Mouse (Mus musculus): Measurements from ENCODE around the gene Myrip. TPM values are rescaled to one million over a fixed set of nuclear protein-coding genes. Genes with fewer than 3 reads are reported as not detected.

Gene Myrip
- polyA plus RNA-seq, 1 experiment from 2014 or later, result 2.3 TPM

DNA sequence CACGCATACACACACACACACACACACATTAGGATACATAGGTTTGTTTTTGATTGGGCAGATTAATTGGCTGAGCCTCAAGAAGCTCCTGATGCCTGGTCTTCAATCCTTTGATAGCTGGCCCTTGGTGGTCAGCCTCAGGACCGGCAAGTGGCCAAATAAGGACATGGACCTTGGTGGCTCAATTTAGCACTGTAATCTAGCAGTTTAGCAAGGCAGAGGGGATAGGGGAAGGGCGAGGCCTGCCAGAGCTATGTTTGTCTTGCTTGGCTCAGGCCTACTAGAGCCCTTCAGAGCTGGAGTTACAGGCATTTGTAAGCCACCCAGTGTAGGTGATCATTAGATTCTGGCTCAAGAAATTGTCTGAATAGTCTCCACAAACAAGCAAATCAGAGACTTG, 101.1 kb downstream of the Myrip start:
- Histone ChIP-seq H3K4me1 (no peaks in the 10 kb centered on the region), H3K36me3 (no peaks in the 10 kb centered on the region), H3K9me3 (no peaks in the 10 kb centered on the region), H3K4me2 (replicated peaks) (no peak overlapping the region), H3K9ac (replicated peaks) (no peak overlapping the region), H3K27me3 (no peaks in the 10 kb centered on the region), H3K27ac (replicated peaks) (no peak overlapping the region), H3K4me3 (no peak overlapping the region)
- 84% methylated on average over 3 of the region's 3 CpGs for WGBS
- no peak for ATAC-seq (ENCODE audit: low FRiP score, low read depth)

DNA sequence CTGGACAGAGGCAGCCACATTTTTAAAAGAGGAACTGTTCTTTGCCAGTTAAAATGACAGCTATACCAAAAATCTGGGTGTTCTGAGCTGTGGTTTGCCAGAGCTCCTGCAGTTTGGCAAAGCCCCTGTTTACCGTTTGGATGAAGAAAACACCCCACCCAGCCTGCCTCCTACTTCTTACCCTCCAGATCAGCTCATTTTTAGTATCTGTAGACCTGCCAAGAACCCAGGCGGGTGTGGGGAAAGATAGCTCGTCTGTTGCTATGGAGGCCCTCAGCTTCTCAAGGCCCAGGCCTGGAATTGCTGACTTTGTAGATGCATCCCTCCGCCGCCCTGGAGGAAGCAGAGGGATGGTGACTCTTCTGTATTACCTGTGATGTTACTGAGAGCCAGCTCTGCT, 102.3 kb downstream of the Myrip start:
- 78% methylated on average over 5 of the region's 5 CpGs for WGBS
- Histone ChIP-seq H3K4me3 (no peak overlapping the region), H3K4me1 (no peaks in the 10 kb centered on the region), H3K9ac (replicated peaks) (no peak overlapping the region), H3K36me3 (no peaks in the 10 kb centered on the region), H3K4me2 (replicated peaks) (no peak overlapping the region), H3K27ac (replicated peaks) (no peak overlapping the region), H3K27me3 (no peaks in the 10 kb centered on the region), H3K9me3 (no peaks in the 10 kb centered on the region)
- ATAC-seq (ENCODE audit: low FRiP score, low read depth), result no peak

DNA sequence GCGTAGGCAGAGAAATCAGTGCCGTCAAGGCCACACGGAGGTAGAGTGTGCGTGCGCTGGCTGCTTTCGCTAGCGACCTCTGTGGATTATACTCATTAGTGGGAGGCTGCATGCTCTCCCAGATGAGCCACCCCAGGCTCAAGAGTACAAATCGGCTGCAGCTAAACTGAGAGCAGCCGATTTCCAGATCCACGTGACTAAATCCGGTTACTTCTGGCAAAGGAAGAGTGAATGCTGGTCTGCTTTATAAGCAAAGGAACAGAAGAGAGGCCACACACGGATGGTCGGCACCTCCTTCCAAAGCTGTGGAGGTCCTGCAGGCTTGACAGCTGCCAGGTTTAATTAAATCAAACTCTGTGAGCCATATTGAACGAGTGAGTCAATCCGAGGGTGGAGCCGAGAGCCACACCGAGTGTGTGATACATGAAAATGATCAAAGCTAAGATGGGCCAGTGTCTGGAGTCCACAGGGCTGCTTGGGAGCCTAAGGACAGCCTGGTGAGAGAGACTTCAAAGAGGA, 108.4 kb downstream of the Myrip start:
- H3K27ac ChIP-seq (replicated peaks), result peak overlapping the region; percentile 54
- no peaks in the 10 kb centered on the region for H3K9me3 ChIP-seq
- H3K27me3 ChIP-seq, result no peaks in the 10 kb centered on the region
- H3K4me3 ChIP-seq, result no peak overlapping the region
- peaks cover 5% of the 10 kb centered on the region; the same call in 1 of the 2 replicates for H3K4me1 ChIP-seq
- peak overlapping the region; percentile 19 for H3K4me2 ChIP-seq (replicated peaks)
- WGBS, result 59% methylated on average over 17 of the region's 17 CpGs
- H3K36me3 ChIP-seq, result no peaks in the 10 kb centered on the region
- ATAC-seq (ENCODE audit: low FRiP score, low read depth), result peak; percentile 38; the same call in 1 of the 2 replicates
- no peak overlapping the region for H3K9ac ChIP-seq (replicated peaks)

DNA sequence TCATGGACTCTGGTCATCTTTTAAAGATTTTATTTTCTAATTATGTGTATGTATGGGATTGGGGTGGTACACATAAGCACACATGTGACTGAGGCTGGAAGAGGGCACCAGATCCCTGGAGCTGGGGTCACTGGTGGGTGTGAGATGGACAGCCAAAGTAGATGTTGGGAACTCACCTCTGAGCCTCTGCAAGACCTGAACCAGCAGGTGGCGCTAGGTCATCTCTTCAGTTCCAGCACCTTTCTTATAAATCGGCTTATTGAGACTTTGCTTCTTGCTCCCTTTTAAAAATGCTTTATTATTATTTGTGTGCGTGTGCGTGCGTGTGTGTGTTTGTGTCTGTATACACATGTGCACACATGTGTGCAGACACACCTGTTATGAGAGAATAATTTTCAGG, 109.1 kb downstream of the Myrip start:
- H3K9me3 ChIP-seq, result no peaks in the 10 kb centered on the region
- peaks cover 5% of the 10 kb centered on the region; the same call in 1 of the 2 replicates for H3K4me1 ChIP-seq
- H3K27ac ChIP-seq (replicated peaks), result no peak overlapping the region
- no peak for ATAC-seq (ENCODE audit: low FRiP score, low read depth)
- peak overlapping the region; percentile 19; the same call in 1 of the 2 replicates for H3K4me2 ChIP-seq (replicated peaks)
- H3K9ac ChIP-seq (replicated peaks), result no peak overlapping the region
- H3K4me3 ChIP-seq, result no peak overlapping the region
- H3K36me3 ChIP-seq, result no peaks in the 10 kb centered on the region
- no peaks in the 10 kb centered on the region for H3K27me3 ChIP-seq
- 32% methylated on average over 5 of the region's 5 CpGs for WGBS

- H3K9ac ChIP-seq (replicated peaks), result no peak overlapping the region
- 0% methylated on average over 5 of the region's 7 CpGs for WGBS
- H3K27me3 ChIP-seq, result no peaks in the 10 kb centered on the region
- no peaks in the 10 kb centered on the region for H3K4me1 ChIP-seq
- no peaks in the 10 kb centered on the region for H3K36me3 ChIP-seq
- H3K9me3 ChIP-seq, result no peaks in the 10 kb centered on the region
- no peak overlapping the region for H3K27ac ChIP-seq (replicated peaks)
- no peak for ATAC-seq (ENCODE audit: low FRiP score, low read depth)
- no peak overlapping the region for H3K4me3 ChIP-seq
- H3K4me2 ChIP-seq (replicated peaks), result no peak overlapping the region
These were observed 114.2 kb downstream of the Myrip start for GRCm38 (mm10) chr9:120415504-120415903.

- Histone ChIP-seq H3K4me2 (replicated peaks) (no peak overlapping the region), H3K27ac (replicated peaks) (0 out of 2 replicates have a peak overlapping the region, but pooled peaks have one; percentile 3), H3K4me3 (no peak overlapping the region), H3K9me3 (no peaks in the 10 kb centered on the region), H3K27me3 (no peaks in the 10 kb centered on the region), H3K4me1 (0 out of 2 replicates have a peak, but pooled peaks cover 5% of the 10 kb centered on the region), H3K9ac (replicated peaks) (no peak overlapping the region), H3K36me3 (no peaks in the 10 kb centered on the region)
- no peak for ATAC-seq (ENCODE audit: low FRiP score, low read depth)
- 87% methylated on average over 5 of the region's 5 CpGs for WGBS
These were observed 114.8 kb downstream of the Myrip start for GRCm38 (mm10) chr9:120416151-120416550.

DNA sequence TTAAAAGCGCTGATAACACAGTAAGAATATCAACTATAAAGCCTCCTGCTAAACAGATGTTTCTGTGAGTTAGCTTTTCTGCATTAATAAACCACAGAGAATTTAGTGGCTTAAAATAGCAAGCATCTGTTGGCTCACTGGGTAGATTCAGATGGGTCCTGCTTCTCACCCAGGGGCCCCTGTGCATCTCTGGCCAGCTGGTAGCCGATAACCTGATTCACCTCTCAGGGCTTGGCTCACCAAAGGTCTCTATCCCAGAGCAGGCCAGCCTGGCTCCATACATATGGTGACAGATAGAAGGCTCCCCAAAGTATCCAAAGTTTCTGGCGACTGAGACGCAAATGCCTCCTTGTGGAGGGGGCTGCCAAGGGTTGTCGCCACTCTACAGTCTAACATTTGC, 115.4 kb downstream of the Myrip start:
- 0 out of 2 replicates have a peak, but pooled peaks cover 5% of the 10 kb centered on the region for H3K4me1 ChIP-seq

DNA sequence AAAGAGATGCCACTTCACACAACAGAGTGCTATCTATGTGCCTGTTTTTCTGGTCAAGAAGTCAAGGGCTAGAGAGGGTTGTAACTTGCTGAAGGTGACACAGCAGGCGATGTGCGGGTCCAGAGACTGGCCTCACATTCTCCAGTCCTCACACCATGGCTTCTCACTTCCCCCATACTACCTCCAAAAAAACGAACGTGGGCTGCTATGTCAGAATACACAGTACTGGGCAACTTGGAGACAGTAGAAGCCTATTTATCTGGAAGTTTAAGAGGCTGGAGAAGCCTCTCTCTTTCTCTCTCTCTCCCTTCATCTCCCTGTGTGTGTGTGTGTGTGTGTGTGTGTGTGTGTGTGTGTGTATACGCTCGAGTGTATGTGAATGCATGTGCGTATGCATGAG, 117.3 kb downstream of the Myrip start:
- Histone ChIP-seq H3K9me3 (no peaks in the 10 kb centered on the region), H3K9ac (replicated peaks) (no peak overlapping the region), H3K27me3 (no peaks in the 10 kb centered on the region), H3K4me3 (no peak overlapping the region), H3K36me3 (no peaks in the 10 kb centered on the region), H3K4me1 (0 out of 2 replicates have a peak, but pooled peaks cover 5% of the 10 kb centered on the region), H3K27ac (replicated peaks) (no peak overlapping the region), H3K4me2 (replicated peaks) (no peak overlapping the region)
- no peak for ATAC-seq (ENCODE audit: low FRiP score, low read depth)
- 89% methylated on average over 7 of the region's 7 CpGs for WGBS

More for the DNA sequence above, 115.4 kb downstream of the Myrip start:
- Histone ChIP-seq H3K4me2 (replicated peaks) (no peak overlapping the region), H3K9ac (replicated peaks) (no peak overlapping the region), H3K36me3 (no peaks in the 10 kb centered on the region), H3K27me3 (no peaks in the 10 kb centered on the region), H3K4me3 (no peak overlapping the region), H3K27ac (replicated peaks) (0 out of 2 replicates have a peak overlapping the region, but pooled peaks have one; percentile 3), H3K9me3 (no peaks in the 10 kb centered on the region)
- 78% methylated on average over 5 of the region's 5 CpGs for WGBS
- ATAC-seq (ENCODE audit: low FRiP score, low read depth), result no peak

- Histone ChIP-seq H3K4me1 (0 out of 2 replicates have a peak, but pooled peaks cover 5% of the 10 kb centered on the region), H3K4me3 (no peak overlapping the region), H3K9me3 (no peaks in the 10 kb centered on the region), H3K36me3 (no peaks in the 10 kb centered on the region), H3K4me2 (replicated peaks) (no peak overlapping the region), H3K9ac (replicated peaks) (no peak overlapping the region), H3K27me3 (no peaks in the 10 kb centered on the region), H3K27ac (replicated peaks) (no peak overlapping the region)
- 72% methylated on average over 7 of the region's 7 CpGs for WGBS
- no peak for ATAC-seq (ENCODE audit: low FRiP score, low read depth)
These were observed 123.3 kb downstream of the Myrip start for GRCm38 (mm10) chr9:120424567-120424966.

GRCm38 (mm10) chr9:120425768-120426167, 124.5 kb downstream of the Myrip start:
- no peak for ATAC-seq (ENCODE audit: low FRiP score, low read depth)
- Histone ChIP-seq H3K36me3 (no peaks in the 10 kb centered on the region), H3K27me3 (no peaks in the 10 kb centered on the region), H3K27ac (replicated peaks) (no peak overlapping the region), H3K4me1 (0 out of 2 replicates have a peak, but pooled peaks cover 4% of the 10 kb centered on the region), H3K4me2 (replicated peaks) (no peak overlapping the region), H3K9me3 (no peaks in the 10 kb centered on the region), H3K4me3 (no peak overlapping the region), H3K9ac (replicated peaks) (no peak overlapping the region)
- 48% methylated on average over 5 of the region's 5 CpGs for WGBS

DNA sequence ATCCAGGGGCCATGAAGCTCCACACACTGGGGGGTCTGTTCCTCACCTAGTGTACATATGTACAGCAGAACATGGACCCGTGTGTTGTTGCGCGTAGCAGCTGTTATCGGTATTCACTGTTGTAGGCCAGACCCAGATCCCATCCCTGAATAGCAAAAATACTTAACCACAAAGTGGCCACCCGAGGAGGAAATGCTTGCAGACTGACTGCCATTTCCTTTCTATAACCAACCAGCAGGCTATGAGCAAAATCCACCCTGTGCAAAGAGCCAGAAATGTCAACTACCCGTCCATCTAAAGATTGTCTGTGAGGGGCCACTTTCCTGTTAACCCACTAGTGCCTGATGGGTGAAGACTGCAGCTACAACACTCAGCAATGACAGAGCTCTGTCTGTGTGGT, 126.9 kb downstream of the Myrip start:
- H3K27ac ChIP-seq (replicated peaks), result no peak overlapping the region
- H3K36me3 ChIP-seq, result no peaks in the 10 kb centered on the region
- 75% methylated on average over 6 of the region's 6 CpGs for WGBS
- H3K4me2 ChIP-seq (replicated peaks), result no peak overlapping the region
- H3K9me3 ChIP-seq, result no peaks in the 10 kb centered on the region
- 0 out of 2 replicates have a peak, but pooled peaks cover 7% of the 10 kb centered on the region for H3K27me3 ChIP-seq
- H3K9ac ChIP-seq (replicated peaks), result no peak overlapping the region
- no peak overlapping the region for H3K4me3 ChIP-seq
- no peak for ATAC-seq (ENCODE audit: low FRiP score, low read depth)
- no peaks in the 10 kb centered on the region for H3K4me1 ChIP-seq

- H3K9me3 ChIP-seq, result no peaks in the 10 kb centered on the region
- no peak overlapping the region for H3K4me2 ChIP-seq (replicated peaks)
- H3K27ac ChIP-seq (replicated peaks), result no peak overlapping the region
- WGBS, result 33% methylated on average over 8 of the region's 8 CpGs
- no peak overlapping the region for H3K4me3 ChIP-seq
- H3K4me1 ChIP-seq, result peaks cover 24% of the 10 kb centered on the region
- H3K9ac ChIP-seq (replicated peaks), result no peak overlapping the region
- 0 out of 2 replicates have a peak, but pooled peaks cover 12% of the 10 kb centered on the region for H3K27me3 ChIP-seq
- H3K36me3 ChIP-seq, result no peaks in the 10 kb centered on the region
- ATAC-seq (ENCODE audit: low FRiP score, low read depth), result peak; percentile 74
These were observed 132.4 kb downstream of the Myrip start for GRCm38 (mm10) chr9:120433747-120434146.

- H3K9ac ChIP-seq (replicated peaks), result no peak overlapping the region
- H3K4me3 ChIP-seq, result no peak overlapping the region
- 0 out of 2 replicates have a peak, but pooled peaks cover 12% of the 10 kb centered on the region for H3K27me3 ChIP-seq
- peaks cover 24% of the 10 kb centered on the region for H3K4me1 ChIP-seq
- H3K9me3 ChIP-seq, result 0 out of 2 replicates have a peak, but pooled peaks cover 5% of the 10 kb centered on the region
- 53% methylated on average over 8 of the region's 8 CpGs for WGBS
- ATAC-seq (ENCODE audit: low FRiP score, low read depth), result no peak
- H3K4me2 ChIP-seq (replicated peaks), result no peak overlapping the region
- no peak overlapping the region for H3K27ac ChIP-seq (replicated peaks)
- H3K36me3 ChIP-seq, result no peaks in the 10 kb centered on the region
These were observed 134.5 kb downstream of the Myrip start for GRCm38 (mm10) chr9:120435841-120436240.
